Mouse (Mus musculus) embryonic facial prominence, embryonic 10.5 days (tissue): Measurements from ENCODE around the gene Ppp2ca. TPM values are rescaled to one million over a fixed set of nuclear protein-coding genes. Genes with fewer than 3 reads are reported as not detected.
"Not testable (repeated sequence)": the region's sequence is repeated elsewhere in the genome, so short reads cannot be mapped to it uniquely, and the experiment has no call there.

Source experiments
- DNase-seq: peaks from one replicate; pipeline ENCODE4 v3.0.0-alpha.2; 2017; ENCODE audit warnings: low spot score
- H3K27ac ChIP-seq: fragments of 300-500 bp; sonication (generic); replicated peaks from 2 replicates; pipeline ENCODE4 v1.5.1; 2016; ENCODE audit warnings: mild to moderate bottlenecking
- H3K27me3 ChIP-seq: fragments of 300-500 bp; sonication (generic); replicated peaks from 2 replicates; pipeline ENCODE4 v1.6.1; 2016; ENCODE audit warnings: low read depth, mild to moderate bottlenecking; ENCODE audit not compliant: poor library complexity, severe bottlenecking
- H3K36me3 ChIP-seq: fragments of 300-500 bp; sonication (generic); replicated peaks from 2 replicates; pipeline ENCODE4 v1.6.1; 2016; ENCODE audit warnings: mild to moderate bottlenecking, moderate library complexity
- H3K4me1 ChIP-seq: fragments of 300-500 bp; sonication (generic); 2 replicates; pipeline ENCODE4 v1.6.1; 2016
- H3K4me3 ChIP-seq: fragments of 300-500 bp; sonication (generic); 2 replicates; pipeline ENCODE4 v1.5.1; 2016; ENCODE audit warnings: mild to moderate bottlenecking, moderate library complexity
- H3K9me3 ChIP-seq: fragments of 300-500 bp; sonication (generic); 2 replicates; pipeline ENCODE4 v1.6.1; 2016; ENCODE audit warnings: mild to moderate bottlenecking
- WGBS: fragments of 180-500 bp; shearing (Covaris S2); methylation state at CpG from one replicate; pipeline ENCODE4 v1.1.7; 2016; 5-methylcytosine and 5-hydroxymethylcytosine counted together
- polyA plus RNA-seq: library from polyadenylated mRNA; unstranded; fragments of >200 nt; fragmentation: Nextera tagmentation; extraction: Ambion mirVana; gene quantifications from 2 replicates; pipeline ENCODE4 v1.2.1, GENCODE M21; 2016

Gene Ppp2ca
- polyA plus RNA-seq, 1 experiment from 2014 or later, result 80.3 TPM

GRCm38 (mm10) chr11:52099031-52099761, 715 bp downstream of the Ppp2ca start:
- H3K4me3 ChIP-seq, result peak overlapping the region; percentile 98
- H3K36me3 ChIP-seq, result peaks cover 15% of the 10 kb centered on the region
- peak; percentile 91 for DNase-seq
- under 1% methylated on average over 72 of the region's 72 CpGs for WGBS
- H3K9me3 ChIP-seq, result no peaks in the 10 kb centered on the region
- H3K27me3 ChIP-seq, result no peaks in the 10 kb centered on the region
- peak overlapping the region; percentile 100 for H3K27ac ChIP-seq
- peaks cover 26% of the 10 kb centered on the region for H3K4me1 ChIP-seq

DNA sequence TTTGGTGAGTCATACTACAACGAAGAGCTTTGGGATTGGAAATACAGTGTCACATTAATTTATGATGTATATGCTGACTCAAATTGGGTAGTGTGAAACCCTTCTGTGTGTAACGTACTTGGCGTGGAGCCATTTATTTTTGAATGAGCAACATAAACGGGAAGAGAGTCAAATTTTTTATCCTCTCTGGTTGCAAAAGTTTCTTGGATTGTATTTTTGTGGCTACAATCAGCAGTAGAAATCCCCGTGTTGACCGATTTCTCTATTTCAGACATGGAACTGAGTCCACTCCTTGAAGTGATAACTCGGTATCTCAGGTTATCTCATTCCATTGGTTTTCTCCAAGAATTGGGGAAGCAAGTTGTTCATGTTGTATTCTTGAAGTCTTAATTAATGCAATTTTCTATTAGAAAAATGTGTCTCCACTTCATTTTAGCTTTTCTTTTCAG, 1.3 kb downstream of the Ppp2ca start:
- Histone ChIP-seq H3K9me3 (no peaks in the 10 kb centered on the region), H3K27ac (peak overlapping the region; percentile 100), H3K4me3 (peak overlapping the region; percentile 98), H3K27me3 (no peaks in the 10 kb centered on the region), H3K4me1 (peaks cover 26% of the 10 kb centered on the region), H3K36me3 (peaks cover 15% of the 10 kb centered on the region)
- DNase-seq, result no peak
- 6% methylated on average over 7 of the region's 7 CpGs for WGBS

- Histone ChIP-seq H3K9me3 (no peaks in the 10 kb centered on the region), H3K27ac (no peak overlapping the region), H3K4me1 (peaks cover 20% of the 10 kb centered on the region), H3K36me3 (peaks cover 23% of the 10 kb centered on the region), H3K4me3 (no peak overlapping the region), H3K27me3 (no peaks in the 10 kb centered on the region)
- WGBS, result 92% methylated on average over 4 of the region's 4 CpGs
- DNase-seq, result no peak
Measured at GRCm38 (mm10) chr11:52102977-52103376, 4.5 kb downstream of the Ppp2ca start.

DNA sequence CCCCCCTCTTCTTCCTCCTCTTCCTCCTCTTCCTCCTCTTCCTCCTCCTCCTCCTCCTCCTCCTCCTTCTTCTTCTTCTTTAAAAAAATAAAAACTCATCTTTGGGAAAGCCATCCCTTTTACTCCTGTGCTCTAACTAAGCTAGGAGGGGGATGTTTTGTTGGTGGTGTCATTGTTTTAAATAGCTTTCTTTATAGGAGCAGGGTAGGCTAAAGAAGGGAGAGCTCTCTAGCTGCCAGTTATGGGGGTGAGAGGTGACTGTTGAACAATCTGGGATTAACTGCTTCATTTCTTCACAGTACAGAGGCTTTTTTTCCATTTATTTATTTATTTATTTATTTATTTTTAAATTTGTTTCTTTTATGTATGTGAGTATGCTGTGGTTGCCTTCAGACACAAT, 7.0 kb downstream of the Ppp2ca start:
- no peak for DNase-seq
- peaks cover 26% of the 10 kb centered on the region for H3K36me3 ChIP-seq
- H3K27ac ChIP-seq, result no peak overlapping the region
- no peaks in the 10 kb centered on the region for H3K9me3 ChIP-seq
- H3K27me3 ChIP-seq, result no peaks in the 10 kb centered on the region
- H3K4me3 ChIP-seq, result no peak overlapping the region
- H3K4me1 ChIP-seq, result peaks cover 12% of the 10 kb centered on the region

DNA sequence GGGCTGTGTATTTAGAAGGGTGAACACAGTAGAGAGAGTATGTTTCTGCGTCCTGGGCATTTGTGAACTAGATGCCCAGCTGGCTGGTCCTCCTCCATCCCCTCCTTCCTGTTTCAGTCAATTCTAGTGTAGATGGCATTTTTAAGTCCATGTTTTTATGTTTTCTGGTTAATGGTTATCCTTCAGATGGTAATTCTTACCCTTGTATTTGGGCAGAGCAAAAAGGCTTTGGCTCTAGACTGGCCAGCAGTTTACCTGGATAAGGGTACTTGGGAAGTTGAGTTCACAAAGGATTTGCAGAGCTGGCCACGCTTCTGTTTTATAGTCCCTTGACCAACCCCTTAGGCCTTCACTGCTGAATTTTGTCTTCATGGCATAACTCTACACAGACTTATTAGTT, 7.6 kb downstream of the Ppp2ca start:
- H3K27me3 ChIP-seq, result no peaks in the 10 kb centered on the region
- H3K36me3 ChIP-seq, result peaks cover 21% of the 10 kb centered on the region
- DNase-seq, result no peak
- H3K9me3 ChIP-seq, result no peaks in the 10 kb centered on the region
- 90% methylated on average over 2 of the region's 2 CpGs for WGBS
- no peak overlapping the region for H3K4me3 ChIP-seq
- peaks cover 6% of the 10 kb centered on the region for H3K4me1 ChIP-seq
- H3K27ac ChIP-seq, result no peak overlapping the region

DNA sequence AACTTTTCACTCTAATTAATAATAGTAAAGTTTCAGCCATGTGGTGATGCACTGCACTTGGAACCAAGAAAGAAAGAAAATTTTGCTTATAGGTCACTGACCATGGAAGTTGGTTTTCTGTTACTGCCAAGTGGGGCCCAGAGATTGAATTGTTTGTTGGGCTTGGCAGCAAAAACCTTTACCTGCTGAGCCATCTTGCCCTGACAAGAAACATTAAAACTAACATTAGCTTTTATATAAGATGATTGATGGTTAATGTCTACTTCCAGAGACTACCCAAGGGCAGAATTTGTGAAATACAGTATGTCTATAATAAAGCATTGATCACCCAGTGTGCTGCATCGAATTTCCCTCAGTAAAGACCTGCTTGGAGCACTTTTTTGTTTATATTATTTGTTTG, 8.0 kb downstream of the Ppp2ca start:
- 96% methylated on average over 1 of the region's 1 CpGs for WGBS
- peaks cover 17% of the 10 kb centered on the region for H3K36me3 ChIP-seq
- H3K9me3 ChIP-seq, result no peaks in the 10 kb centered on the region
- H3K4me3 ChIP-seq, result no peak overlapping the region
- no peaks in the 10 kb centered on the region for H3K27me3 ChIP-seq
- no peak overlapping the region for H3K27ac ChIP-seq
- H3K4me1 ChIP-seq, result peaks cover 2% of the 10 kb centered on the region
- DNase-seq, result no peak

GRCm38 (mm10) chr11:52108796-52109195, 10.3 kb downstream of the Ppp2ca start:
- Histone ChIP-seq H3K27me3 (no peaks in the 10 kb centered on the region), H3K27ac (no peak overlapping the region), H3K4me1 (no peaks in the 10 kb centered on the region), H3K36me3 (peaks cover 34% of the 10 kb centered on the region), H3K9me3 (no peaks in the 10 kb centered on the region), H3K4me3 (no peak overlapping the region)
- WGBS, result 92% methylated on average over 5 of the region's 5 CpGs
- no peak for DNase-seq

DNA sequence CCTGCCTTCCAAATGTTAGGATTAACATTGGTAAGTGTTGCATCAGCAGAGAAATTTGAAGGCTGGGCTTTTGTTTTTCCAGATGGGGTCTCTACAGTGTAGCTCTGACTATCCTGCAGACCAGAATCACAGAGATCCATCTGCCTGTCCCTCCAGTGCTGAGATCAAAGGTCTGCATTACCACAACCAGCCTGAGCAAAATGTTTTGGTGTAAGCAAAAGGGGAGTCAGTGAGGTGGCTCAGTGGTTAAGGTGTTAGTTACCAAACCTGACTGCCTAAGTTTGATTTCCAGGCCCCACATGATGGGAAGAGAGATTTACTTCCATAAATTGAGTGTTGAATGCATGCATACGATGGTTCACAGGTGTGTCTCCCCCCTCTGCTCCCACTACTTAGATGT, 10.9 kb downstream of the Ppp2ca start:
- Histone ChIP-seq H3K27me3 (no peaks in the 10 kb centered on the region), H3K4me1 (no peaks in the 10 kb centered on the region), H3K4me3 (no peak overlapping the region), H3K27ac (no peak overlapping the region), H3K36me3 (peaks cover 40% of the 10 kb centered on the region), H3K9me3 (no peaks in the 10 kb centered on the region)
- 88% methylated on average over 1 of the region's 1 CpGs for WGBS
- DNase-seq, result no peak

- H3K36me3 ChIP-seq, result peaks cover 86% of the 10 kb centered on the region
- no peak overlapping the region for H3K27ac ChIP-seq
Measured at GRCm38 (mm10) chr11:52115479-52115878, 17.0 kb downstream of the Ppp2ca start.

GRCm38 (mm10) chr11:52116117-52116516, 17.6 kb downstream of the Ppp2ca start:
- DNase-seq, H3K9me3 ChIP-seq, H3K4me1 ChIP-seq, H3K27ac ChIP-seq, H3K27me3 ChIP-seq, H3K4me3 ChIP-seq: not testable (repeated sequence)
- 91% methylated on average over 6 of the region's 6 CpGs for WGBS
- H3K36me3 ChIP-seq, result peaks cover 92% of the 10 kb centered on the region

More at GRCm38 (mm10) chr11:52115479-52115878, 17.0 kb downstream of the Ppp2ca start:
- WGBS, result 95% methylated on average over 3 of the region's 3 CpGs
- Histone ChIP-seq H3K27me3 (no peaks in the 10 kb centered on the region), H3K9me3 (0 out of 2 replicates have a peak, but pooled peaks cover 3% of the 10 kb centered on the region), H3K4me1 (no peaks in the 10 kb centered on the region), H3K4me3 (no peak overlapping the region)
- DNase-seq, result no peak

DNA sequence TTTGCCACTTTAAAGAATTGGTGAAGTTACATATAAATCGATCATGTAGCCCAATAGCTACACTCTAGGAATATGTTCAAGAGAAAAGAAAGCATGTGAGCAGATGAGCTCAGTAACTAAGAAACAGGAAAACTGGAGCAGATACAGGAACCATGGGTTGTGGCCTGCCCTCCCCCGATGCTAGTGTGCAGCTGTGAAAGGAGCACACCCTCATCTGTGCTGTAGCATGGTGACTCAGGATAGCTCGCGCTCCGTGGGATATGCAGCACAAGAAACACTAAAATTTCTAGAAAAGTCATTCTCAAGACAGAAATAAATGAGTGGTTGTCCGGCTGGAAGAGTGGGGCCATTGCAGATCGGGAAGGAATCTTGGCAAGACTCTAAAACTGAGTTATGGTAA, 18.7 kb downstream of the Ppp2ca start:
- Histone ChIP-seq H3K4me3 (no peak overlapping the region), H3K27ac (no peak overlapping the region), H3K4me1 (no peaks in the 10 kb centered on the region), H3K36me3 (peaks cover 100% of the 10 kb centered on the region), H3K9me3 (0 out of 2 replicates have a peak, but pooled peaks cover 3% of the 10 kb centered on the region), H3K27me3 (no peaks in the 10 kb centered on the region)
- 98% methylated on average over 7 of the region's 7 CpGs for WGBS
- DNase-seq, result no peak

DNA sequence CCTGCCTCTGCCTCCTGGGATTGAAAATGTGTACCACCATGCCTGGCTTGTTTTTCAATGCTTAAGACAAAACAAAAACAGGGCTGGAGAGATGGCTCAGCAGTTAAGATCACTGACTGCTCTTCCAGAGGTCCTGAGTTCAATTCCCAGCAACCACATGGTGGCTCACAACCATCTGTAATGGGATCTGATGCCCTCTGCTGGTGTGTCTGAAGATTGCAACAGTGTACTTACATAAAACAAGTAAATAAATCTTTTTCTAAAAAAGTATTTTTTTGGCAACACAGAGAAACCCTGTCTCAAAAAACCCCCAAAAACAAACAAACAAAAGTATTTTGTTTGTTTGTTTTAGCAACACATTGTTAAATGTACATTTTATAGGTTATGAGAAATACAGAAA, 21.9 kb downstream of the Ppp2ca start:
- not testable (repeated sequence) for H3K27me3 ChIP-seq, H3K4me1 ChIP-seq, H3K27ac ChIP-seq, H3K9me3 ChIP-seq, H3K4me3 ChIP-seq, DNase-seq
- peaks cover 100% of the 10 kb centered on the region for H3K36me3 ChIP-seq

GRCm38 (mm10) chr11:52122045-52122444, 23.6 kb downstream of the Ppp2ca start:
- Histone ChIP-seq H3K27me3 (no peaks in the 10 kb centered on the region), H3K4me3 (no peak overlapping the region), H3K9me3 (0 out of 2 replicates have a peak, but pooled peaks cover 3% of the 10 kb centered on the region), H3K27ac (no peak overlapping the region), H3K36me3 (peaks cover 97% of the 10 kb centered on the region), H3K4me1 (no peaks in the 10 kb centered on the region)
- WGBS, result 95% methylated on average over 6 of the region's 6 CpGs
- no peak for DNase-seq
